Mouse (Mus musculus) heart, embryonic 13.5 days (tissue): ENCODE results near the gene Tbc1d17. TPM values are rescaled to one million over a fixed set of nuclear protein-coding genes. Genes with fewer than 3 reads are reported as not detected.

Experiments
- ATAC-seq: fragments of 200-750 bp; cut with Nextera tagmentation; 2 replicates; pipeline ENCODE4 v1.8.0; 2017; ENCODE audit warnings: moderate TSS enrichment; ENCODE audit not compliant: insufficient number of reproducible peaks, low FRiP score, low TSS enrichment; ENCODE audit errors: extremely low read depth
- H3K27ac ChIP-seq: fragments of 300-500 bp; sonication (generic); replicated peaks from 2 replicates; pipeline ENCODE4 v1.5.1; 2015; ENCODE audit warnings: moderate library complexity, mild to moderate bottlenecking, inconsistent platforms
- H3K27me3 ChIP-seq: fragments of 300-500 bp; sonication (generic); replicated peaks from 2 replicates; pipeline ENCODE4 v1.6.1; 2015; ENCODE audit warnings: mild to moderate bottlenecking, inconsistent platforms
- H3K36me3 ChIP-seq: fragments of 300-500 bp; sonication (generic); 2 replicates; pipeline ENCODE4 v1.6.1; 2015; ENCODE audit warnings: mild to moderate bottlenecking, inconsistent platforms
- H3K4me1 ChIP-seq: fragments of 300-500 bp; sonication (generic); 2 replicates; pipeline ENCODE4 v1.6.1; 2015; ENCODE audit warnings: inconsistent platforms
- H3K4me2 ChIP-seq: fragments of 300-500 bp; sonication (generic); 2 replicates; pipeline ENCODE4 v1.6.1; 2015; ENCODE audit warnings: inconsistent platforms, mild to moderate bottlenecking, moderate library complexity
- H3K4me3 ChIP-seq: fragments of 300-500 bp; sonication (generic); 2 replicates; pipeline ENCODE4 v1.5.1; 2015; ENCODE audit warnings: moderate library complexity, mild to moderate bottlenecking, inconsistent platforms
- H3K9ac ChIP-seq: fragments of 300-500 bp; sonication (generic); 2 replicates; pipeline ENCODE4 v1.6.1; 2015; ENCODE audit warnings: inconsistent platforms, mild to moderate bottlenecking, moderate library complexity
- H3K9me3 ChIP-seq: fragments of 300-500 bp; sonication (generic); 2 replicates; pipeline ENCODE4 v1.6.1; 2016; ENCODE audit warnings: inconsistent platforms
- WGBS: fragments of 180-500 bp; shearing (Covaris S2); methylation state at CpG from one replicate; pipeline ENCODE4 v1.1.7; 2015; ENCODE audit warnings: mixed read lengths; 5-methylcytosine and 5-hydroxymethylcytosine counted together
- microRNA counts: library from miRNA; unstranded; fragments of <30 nt; microRNA quantifications from one replicate; lab custom pipeline; 2016
- microRNA-seq: library from miRNA; unstranded; fragments of <30 nt; microRNA quantifications from one replicate; pipeline ENCODE4, GENCODE M21; 2016
- polyA plus RNA-seq: library from polyadenylated mRNA; unstranded; fragments of >200 nt; fragmentation: Nextera tagmentation; extraction: Ambion mirVana; gene quantifications from 2 replicates; pipeline ENCODE4 v1.2.1, GENCODE M21; 2015

Tbc1d17 gene
- polyA plus RNA-seq, 1 experiment from 2014 or later: 57.0 TPM

- ATAC-seq: no peak
- WGBS: 85% methylated on average over 20 of the region's 20 CpGs
- Histone ChIP-seq H3K36me3 (peaks cover 32% of the 10 kb centered on the region), H3K4me1 (peaks cover 16% of the 10 kb centered on the region), H3K27me3 (no peaks in the 10 kb centered on the region), H3K4me3 (no peak overlapping the region), H3K4me2 (no peak overlapping the region), H3K9ac (no peak overlapping the region), H3K9me3 (no peaks in the 10 kb centered on the region), H3K27ac (no peak overlapping the region)
Measured at GRCm38 (mm10) chr7:44812651-44813325, 36.1 kb downstream of the Tbc1d17 start.

- no peak overlapping the region for H3K27ac ChIP-seq
- H3K4me1 ChIP-seq: peaks cover 9% of the 10 kb centered on the region
- no peak overlapping the region for H3K4me3 ChIP-seq
- no peaks in the 10 kb centered on the region for H3K9me3 ChIP-seq
- H3K9ac ChIP-seq: no peak overlapping the region
- no peak overlapping the region for H3K4me2 ChIP-seq
- no peaks in the 10 kb centered on the region; the same call in 1 of the 2 replicates for H3K27me3 ChIP-seq
- H3K36me3 ChIP-seq: peaks cover 32% of the 10 kb centered on the region
- WGBS: 76% methylated on average over 7 of the region's 7 CpGs
- ATAC-seq: no peak
Measured at GRCm38 (mm10) chr7:44810819-44811557, 37.9 kb downstream of the Tbc1d17 start.

DNA sequence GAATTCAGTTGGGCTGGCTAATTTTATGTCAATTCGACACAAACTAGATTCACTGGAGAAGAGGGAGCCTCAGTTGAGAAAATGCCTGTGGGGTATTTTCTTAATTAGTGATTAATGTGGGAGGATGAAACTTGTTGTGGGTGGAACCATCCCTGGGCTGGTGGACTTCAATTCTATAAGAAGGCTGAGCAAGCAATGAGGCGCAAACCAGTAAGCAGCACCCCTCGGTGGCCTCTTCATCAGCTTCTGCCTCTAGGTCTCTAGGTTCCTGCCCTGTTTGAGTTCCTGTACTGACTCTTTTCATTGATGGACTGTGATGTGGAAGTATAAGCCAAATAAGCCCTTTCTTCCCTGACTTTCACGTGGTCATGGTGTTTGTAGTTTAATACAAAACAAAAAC is 38.5 kb downstream of the Tbc1d17 start:
- Histone ChIP-seq H3K27me3 (peaks cover 2% of the 10 kb centered on the region; the same call in 1 of the 2 replicates), H3K27ac (no peak overlapping the region), H3K9ac (no peak overlapping the region), H3K4me2 (no peak overlapping the region), H3K36me3 (peaks cover 32% of the 10 kb centered on the region), H3K9me3 (no peaks in the 10 kb centered on the region), H3K4me3 (no peak overlapping the region), H3K4me1 (peaks cover 9% of the 10 kb centered on the region)
- 73% methylated on average over 4 of the region's 4 CpGs for WGBS
- ATAC-seq: no peak

- Histone ChIP-seq H3K27ac (no peak overlapping the region), H3K4me2 (no peak overlapping the region), H3K9ac (no peak overlapping the region), H3K4me1 (0 out of 2 replicates have a peak, but pooled peaks cover under 1% of the 10 kb centered on the region), H3K27me3 (peaks cover 9% of the 10 kb centered on the region; the same call in 1 of the 2 replicates), H3K4me3 (no peak overlapping the region), H3K9me3 (no peaks in the 10 kb centered on the region), H3K36me3 (peaks cover 32% of the 10 kb centered on the region)
- ATAC-seq: no peak
- 71% methylated on average over 3 of the region's 3 CpGs for WGBS
Measured at GRCm38 (mm10) chr7:44809466-44809865, 39.4 kb downstream of the Tbc1d17 start.

DNA sequence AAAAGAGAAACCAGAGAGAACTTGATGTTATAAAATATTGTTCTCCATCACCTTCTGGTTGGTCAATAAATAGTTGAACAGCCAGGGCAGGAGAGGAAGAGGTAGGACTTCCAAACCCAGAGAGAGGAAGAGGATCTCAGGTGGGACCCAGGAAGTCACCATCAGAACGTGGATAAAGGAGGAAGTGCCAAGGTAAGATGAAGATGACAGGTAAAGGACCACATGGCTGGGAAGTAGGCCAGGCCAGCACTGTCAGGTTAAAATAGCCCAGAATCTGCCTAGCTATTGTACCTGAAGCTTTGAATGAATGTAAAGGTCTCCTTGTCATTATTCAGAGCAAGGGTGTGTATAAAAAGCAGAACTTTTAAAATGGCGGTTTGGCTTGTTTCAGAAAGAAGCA is 40.0 kb downstream of the Tbc1d17 start:
- Histone ChIP-seq H3K4me3 (no peak overlapping the region), H3K27ac (no peak overlapping the region), H3K4me2 (no peak overlapping the region), H3K4me1 (no peaks in the 10 kb centered on the region), H3K36me3 (peaks cover 29% of the 10 kb centered on the region), H3K9me3 (no peaks in the 10 kb centered on the region), H3K9ac (no peak overlapping the region), H3K27me3 (peaks cover 9% of the 10 kb centered on the region; the same call in 1 of the 2 replicates)
- ATAC-seq: no peak
- WGBS: 63% methylated on average over 2 of the region's 2 CpGs

DNA sequence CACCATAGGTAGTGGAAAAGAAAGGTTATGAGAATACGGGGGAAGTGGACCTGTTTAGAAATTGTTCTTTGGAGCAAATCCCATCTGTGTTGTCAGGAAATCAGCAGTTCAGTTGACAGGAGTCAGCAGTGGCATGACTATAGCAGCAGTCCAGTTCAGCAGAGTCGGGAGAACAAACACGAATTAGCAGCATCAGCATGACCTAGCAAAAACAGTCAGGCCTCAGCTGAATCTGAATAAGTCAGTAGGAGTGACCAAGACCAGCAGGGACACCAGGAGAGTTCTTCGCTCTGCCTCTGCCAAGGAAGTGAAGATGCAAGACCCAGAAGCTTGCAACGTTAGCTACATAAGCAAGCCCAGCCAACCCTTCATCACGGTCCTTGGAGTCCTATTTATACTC is 56.1 kb downstream of the Tbc1d17 start:
- no peak overlapping the region for H3K27ac ChIP-seq
- no peak overlapping the region for H3K4me2 ChIP-seq
- no peak overlapping the region for H3K4me3 ChIP-seq
- 0 out of 2 replicates have a peak, but pooled peaks cover 9% of the 10 kb centered on the region for H3K27me3 ChIP-seq
- H3K9me3 ChIP-seq: peaks cover 15% of the 10 kb centered on the region; the same call in 1 of the 2 replicates
- ATAC-seq: no peak; the same call in 1 of the 2 replicates
- H3K4me1 ChIP-seq: no peaks in the 10 kb centered on the region
- no peaks in the 10 kb centered on the region for H3K36me3 ChIP-seq
- H3K9ac ChIP-seq: no peak overlapping the region
- 70% methylated on average over 6 of the region's 6 CpGs for WGBS

- no peak for ATAC-seq
- H3K4me2 ChIP-seq: no peak overlapping the region
- no peaks in the 10 kb centered on the region for H3K4me1 ChIP-seq
- H3K9me3 ChIP-seq: 0 out of 2 replicates have a peak, but pooled peaks cover 6% of the 10 kb centered on the region
- H3K27ac ChIP-seq: no peak overlapping the region
- H3K4me3 ChIP-seq: no peak overlapping the region
- H3K27me3 ChIP-seq: peaks cover 18% of the 10 kb centered on the region; the same call in 1 of the 2 replicates
- no peaks in the 10 kb centered on the region for H3K36me3 ChIP-seq
- no peak overlapping the region for H3K9ac ChIP-seq
- WGBS: 60% methylated on average over 4 of the region's 4 CpGs
Measured at GRCm38 (mm10) chr7:44790066-44790465, 58.8 kb downstream of the Tbc1d17 start.

- H3K36me3 ChIP-seq: no peaks in the 10 kb centered on the region
- H3K9me3 ChIP-seq: 0 out of 2 replicates have a peak, but pooled peaks cover 6% of the 10 kb centered on the region
- ATAC-seq: no peak
- H3K4me1 ChIP-seq: no peaks in the 10 kb centered on the region
- H3K4me3 ChIP-seq: no peak overlapping the region
- no peak overlapping the region for H3K9ac ChIP-seq
- H3K4me2 ChIP-seq: no peak overlapping the region
- H3K27ac ChIP-seq: no peak overlapping the region
- H3K27me3 ChIP-seq: peaks cover 19% of the 10 kb centered on the region; the same call in 1 of the 2 replicates
- 69% methylated on average over 3 of the region's 3 CpGs for WGBS
Measured at GRCm38 (mm10) chr7:44789531-44789930, 59.3 kb downstream of the Tbc1d17 start.

MicroRNAs within 50 kb of the gene (microRNA counts, 519-probe panel; counts per million panel counts)
- 209 counts per million, percentile 61 among the panel's probes with 10 or more counts for microRNA mmu-miR-707 (lab: Ali Mortazavi, UCI)

Small RNAs within 50 kb of the gene (microRNA-seq; reads per million reads assigned to microRNA genes)
- not detected for gene Mir707

Other genes with a start within 250 kb of the Tbc1d17 start
- 0.59 and 0.99 TPM in 2 replicates for gene Myh14, start 178.2 kb downstream of the Tbc1d17 start, polyA plus RNA-seq
- not detected in 2 replicates for gene Izumo2, start 140.3 kb downstream of the Tbc1d17 start, polyA plus RNA-seq
- 30.7 and 34.7 TPM in 2 replicates for gene Vrk3, start 100.7 kb downstream of the Tbc1d17 start, polyA plus RNA-seq
- 0.55 and 0.62 TPM in 2 replicates for gene Zfp473, start 98.0 kb downstream of the Tbc1d17 start, polyA plus RNA-seq
- 77.5 and 80.3 TPM in 2 replicates for gene Nup62, start 33.0 kb downstream of the Tbc1d17 start, polyA plus RNA-seq
- 0.51 and 0.70 TPM in 2 replicates for gene Il4i1, start 32.7 kb downstream of the Tbc1d17 start, polyA plus RNA-seq
- gene Atf5, start 32.4 kb downstream of the Tbc1d17 start, polyA plus RNA-seq: 2.4 and 2.7 TPM in 2 replicates
- 96.5 and 101 TPM in 2 replicates for gene Akt1s1, start 88 bp downstream of the Tbc1d17 start, polyA plus RNA-seq
- gene Pnkp, start 8.1 kb upstream of the Tbc1d17 start, polyA plus RNA-seq: 24.0 and 24.3 TPM in 2 replicates
- gene Ptov1, start 20.7 kb upstream of the Tbc1d17 start, polyA plus RNA-seq: 256 and 266 TPM in 2 replicates
- 72.6 and 73.1 TPM in 2 replicates for gene Med25, start 43.6 kb upstream of the Tbc1d17 start, polyA plus RNA-seq
- 13.6 and 14.6 TPM in 2 replicates for gene Fuz, start 47.0 kb upstream of the Tbc1d17 start, polyA plus RNA-seq
- 55.5 and 56.8 TPM in 2 replicates for gene Ap2a1, start 80.4 kb upstream of the Tbc1d17 start, polyA plus RNA-seq
- 0.11 and 0.14 TPM in 2 replicates for gene Tsks, start 94.1 kb upstream of the Tbc1d17 start, polyA plus RNA-seq
- 9.8 and 10.3 TPM in 2 replicates for gene Cpt1c, start 125.8 kb upstream of the Tbc1d17 start, polyA plus RNA-seq
- 438 and 486 TPM in 2 replicates for gene Prmt1, start 137.5 kb upstream of the Tbc1d17 start, polyA plus RNA-seq
- gene Irf3, start 148.6 kb upstream of the Tbc1d17 start, polyA plus RNA-seq: 63.6 and 68.1 TPM in 2 replicates
- gene Bcl2l12, start 149.6 kb upstream of the Tbc1d17 start, polyA plus RNA-seq: 36.0 and 36.3 TPM in 2 replicates
- 27.0 and 27.1 TPM in 2 replicates for gene Scaf1, start 167.3 kb upstream of the Tbc1d17 start, polyA plus RNA-seq
- 71.6 and 82.6 TPM in 2 replicates for gene Rras, start 168.9 kb upstream of the Tbc1d17 start, polyA plus RNA-seq
- gene Prr12, start 203.8 kb upstream of the Tbc1d17 start, polyA plus RNA-seq: 6.8 and 7.1 TPM in 2 replicates
- gene Nosip, start 213.3 kb upstream of the Tbc1d17 start, polyA plus RNA-seq: 46.6 and 49.6 TPM in 2 replicates
- 12.5 and 13.6 TPM in 2 replicates for gene Prrg2, start 213.6 kb upstream of the Tbc1d17 start, polyA plus RNA-seq
- 271 and 277 TPM in 2 replicates for gene Rcn3, start 243.1 kb upstream of the Tbc1d17 start, polyA plus RNA-seq